ENCODE assay signal across 8 mouse cellular contexts in genomic region chr17:45805471-45806082, GRCm38 (mm10).
A peak's percentile ranks its signal among the peaks of the same experiment; 100 is the strongest.
DNase-seq lines count a peak whose midpoint lies in the region; ATAC-seq and TF ChIP-seq lines count a peak whose summit lies in the region.

No protein-coding gene starts in this region.

- H3K36me3 ChIP-seq in heart, embryonic 16.5 days (ENCODE audit: control insufficient read depth, insufficient read depth) = no peaks in the 10 kb centered on the region
- no peaks in the 10 kb centered on the region for H3K36me3 ChIP-seq in limb, embryonic 11.5 days (ENCODE audit: control insufficient read depth, insufficient read depth, low read length)

- H3K9ac ChIP-seq in heart, embryonic 16.5 days (ENCODE audit: low read length) = no peak overlapping the region
- no peak overlapping the region for H3K9ac ChIP-seq in limb, embryonic 11.5 days (ENCODE audit: low read length)

- DNase-seq in heart, adult 9 months (ENCODE audit: low spot score in 2 of 2) = no peak
- DNase-seq in heart, postnatal 4 days = peak; percentile 35
- DNase-seq in limb, embryonic 11.5 days (ENCODE audit: low spot score) = peak; percentile 61
- peak; percentile 41 for DNase-seq in naive thymus-derived CD4-positive, alpha-beta T cell, adult 2 months (ENCODE audit: low read depth)
- no peak for DNase-seq in T-cell, adult 2 months (ENCODE audit: low spot score)

- no peak for TF ChIP-seq POLR2A in bone marrow, adult 2 months (IDR thresholded peaks at IDR 0.05; ENCODE audit: borderline replicate concordance, control insufficient read depth, low read depth, low read length)

- H3K9me3 ChIP-seq in heart, embryonic 16.5 days (replicated peaks; ENCODE audit: control insufficient read depth, low read length) = peaks cover 2% of the 10 kb centered on the region; the same call in 1 of the 2 replicates
- H3K9me3 ChIP-seq in limb, embryonic 11.5 days (ENCODE audit: control insufficient read depth, low read length) = no peaks in the 10 kb centered on the region

- WGBS in heart, embryonic 16.5 days = 14% methylated on average over 33 of the region's 35 CpGs
- 42% methylated on average over 35 of the region's 35 CpGs for WGBS in bone marrow, adult 2 months
- WGBS in limb, embryonic 11.5 days = 4% methylated on average over 35 of the region's 35 CpGs

- peaks cover 39% of the 10 kb centered on the region for H3K27me3 ChIP-seq in heart, embryonic 16.5 days (ENCODE audit: control insufficient read depth, insufficient read depth, low read length)
- peaks cover 4% of the 10 kb centered on the region; the same call in 1 of the 2 replicates for H3K27me3 ChIP-seq in limb, embryonic 11.5 days (ENCODE audit: control insufficient read depth, insufficient read depth, low read length)

- peak; percentile 15; the same call in 1 of the 2 replicates for TF ChIP-seq CTCF in bone marrow, adult 2 months (IDR thresholded peaks at IDR 0.05; ENCODE audit: control insufficient read depth, insufficient read depth, low read length)

- peak overlapping the region; percentile 22; the same call in 1 of the 2 replicates for H3K4me2 ChIP-seq in heart, embryonic 16.5 days (ENCODE audit: low read depth, low read length)
- peak overlapping the region; percentile 32 for H3K4me2 ChIP-seq in limb, embryonic 11.5 days (ENCODE audit: low read depth, severe bottlenecking)

- H3K4me1 ChIP-seq in heart, embryonic 16.5 days (ENCODE audit: control insufficient read depth, insufficient read depth, low read length) = peaks cover 28% of the 10 kb centered on the region
- H3K4me1 ChIP-seq in bone marrow, adult 2 months (ENCODE audit: control insufficient read depth, insufficient read depth, low read length) = no peaks in the 10 kb centered on the region
- H3K4me1 ChIP-seq in limb, embryonic 11.5 days (ENCODE audit: control insufficient read depth, insufficient read depth, low read length) = peaks cover 24% of the 10 kb centered on the region

- 0 out of 2 replicates have a peak, but pooled peaks have one; percentile 10 for ATAC-seq in heart, embryonic 16.5 days (replicated peaks; ENCODE audit: extremely low read depth, insufficient read depth, low FRiP score)
- no peak for ATAC-seq in limb, embryonic 11.5 days (ENCODE audit: insufficient number of reproducible peaks, low FRiP score, low TSS enrichment, low read depth)
- ATAC-seq in megakaryocyte-erythroid progenitor cell, adult 5-6 weeks (replicated peaks; ENCODE audit: low FRiP score, low TSS enrichment, poor library complexity, severe bottlenecking) = no peak

- no peak overlapping the region for H3K27ac ChIP-seq in heart, embryonic 16.5 days (ENCODE audit: low read length)
- H3K27ac ChIP-seq in bone marrow, adult 2 months (ENCODE audit: control insufficient read depth, insufficient read depth, low read depth, low read length, poor library complexity) = no peak overlapping the region
- no peak overlapping the region for H3K27ac ChIP-seq in limb, embryonic 11.5 days (replicated peaks; ENCODE audit: low read depth, low read length)

- no peak overlapping the region for H3K4me3 ChIP-seq in heart, embryonic 16.5 days (ENCODE audit: low read length)
- no peak overlapping the region for H3K4me3 ChIP-seq in bone marrow, adult 2 months (replicated peaks; ENCODE audit: control insufficient read depth, low read depth, low read length)
- H3K4me3 ChIP-seq in limb, embryonic 11.5 days (ENCODE audit: low read depth, low read length) = no peak overlapping the region

Comparison
In these comparisons a context has a peak if more than half of its experiments do, and no peak if none do; other contexts are left out.
1. DNase-seq: peak in heart, postnatal 4 days (single experiment), limb, embryonic 11.5 days (single experiment) and naive thymus-derived CD4-positive, alpha-beta T cell, adult 2 months (single experiment); none in heart, adult 9 months (0 of 2) and T-cell, adult 2 months (single experiment).